Mouse (Mus musculus) embryonic facial prominence, embryonic 15.5 days (tissue): ENCODE measurements around the gene Tdpoz4. TPM values are rescaled to one million over a fixed set of nuclear protein-coding genes. Genes with fewer than 3 reads are reported as not detected.
"Not testable (repeated sequence)": the region's sequence is repeated elsewhere in the genome, so short reads cannot be mapped to it uniquely, and the experiment has no call there.

Experiments used
- ATAC-seq: fragments of 200-750 bp; cut with Nextera tagmentation; 2 replicates; pipeline ENCODE4 v1.8.0; 2017; ENCODE audit warnings: low read depth, moderate TSS enrichment; ENCODE audit not compliant: insufficient number of reproducible peaks, low FRiP score, low TSS enrichment
- H3K27ac ChIP-seq: fragments of 300-500 bp; sonication (generic); replicated peaks from 2 replicates; pipeline ENCODE4 v1.5.1; 2015; ENCODE audit warnings: mild to moderate bottlenecking, inconsistent platforms
- H3K27me3 ChIP-seq: fragments of 300-500 bp; sonication (generic); 2 replicates; pipeline ENCODE4 v1.6.1; 2015; ENCODE audit warnings: inconsistent platforms
- H3K36me3 ChIP-seq: fragments of 300-500 bp; sonication (generic); 2 replicates; pipeline ENCODE4 v1.6.1; 2015; ENCODE audit warnings: mild to moderate bottlenecking, inconsistent platforms
- H3K4me1 ChIP-seq: fragments of 300-500 bp; sonication (generic); 2 replicates; pipeline ENCODE4 v1.6.1; 2015; ENCODE audit warnings: inconsistent platforms
- H3K4me2 ChIP-seq: fragments of 300-500 bp; sonication (generic); replicated peaks from 2 replicates; pipeline ENCODE4 v1.6.1; 2015; ENCODE audit warnings: mild to moderate bottlenecking, inconsistent platforms
- H3K4me3 ChIP-seq: fragments of 300-500 bp; sonication (generic); replicated peaks from 2 replicates; pipeline ENCODE4 v1.5.1; 2015; ENCODE audit warnings: mild to moderate bottlenecking, inconsistent platforms
- H3K9ac ChIP-seq: fragments of 300-500 bp; sonication (generic); 2 replicates; pipeline ENCODE4 v1.6.1; 2015; ENCODE audit warnings: inconsistent platforms
- H3K9me3 ChIP-seq: fragments of 300-500 bp; sonication (generic); replicated peaks from 2 replicates; pipeline ENCODE4 v1.6.1; 2016; ENCODE audit warnings: inconsistent platforms
- WGBS: fragments of 180-500 bp; shearing (Covaris S2); methylation state at CpG from one replicate; pipeline ENCODE4 v1.1.7; 2015; 5-methylcytosine and 5-hydroxymethylcytosine counted together
- polyA plus RNA-seq: library from polyadenylated mRNA; unstranded; fragments of >200 nt; fragmentation: Nextera tagmentation; extraction: Ambion mirVana; gene quantifications from 2 replicates; pipeline ENCODE4 v1.2.1, GENCODE M21; 2015

The Tdpoz4 gene
- not detected in 2 replicates for polyA plus RNA-seq

GRCm38 (mm10) chr3:93796098-93796497 is at the start of gene Tdpoz4:
Gene Tdpoz4 (plus strand): TSS chr3:93796398.
- H3K27ac ChIP-seq, H3K9ac ChIP-seq, H3K9me3 ChIP-seq, H3K27me3 ChIP-seq, H3K4me1 ChIP-seq, H3K36me3 ChIP-seq, ATAC-seq, H3K4me3 ChIP-seq, H3K4me2 ChIP-seq: not testable (repeated sequence)

GRCm38 (mm10) chr3:93754022-93754421 is 42.2 kb upstream of the Tdpoz4 start:
- not testable (repeated sequence) for ATAC-seq, H3K9ac ChIP-seq, H3K9me3 ChIP-seq, H3K27ac ChIP-seq, H3K27me3 ChIP-seq, H3K4me2 ChIP-seq, H3K4me3 ChIP-seq, H3K4me1 ChIP-seq, H3K36me3 ChIP-seq
- 93% methylated on average over 18 of the region's 18 CpGs for WGBS

- 70% methylated on average over 1 of the region's 1 CpGs for WGBS
- ATAC-seq, H3K36me3 ChIP-seq, H3K9me3 ChIP-seq, H3K4me1 ChIP-seq, H3K4me2 ChIP-seq, H3K27me3 ChIP-seq, H3K27ac ChIP-seq, H3K4me3 ChIP-seq, H3K9ac ChIP-seq: not testable (repeated sequence)
Measured at GRCm38 (mm10) chr3:93772700-93773099, 23.5 kb upstream of the Tdpoz4 start, which contains the start of gene Gm5773. Gene Gm5773 (plus strand): TSS chr3:93773000.

- not testable (repeated sequence) for H3K9me3 ChIP-seq, H3K9ac ChIP-seq, H3K4me2 ChIP-seq, ATAC-seq, H3K4me3 ChIP-seq, H3K4me1 ChIP-seq, H3K27me3 ChIP-seq, H3K36me3 ChIP-seq, H3K27ac ChIP-seq
Measured at GRCm38 (mm10) chr3:93813341-93813740, 17.1 kb downstream of the Tdpoz4 start.

- not testable (repeated sequence) for H3K27me3 ChIP-seq, H3K4me1 ChIP-seq, H3K9ac ChIP-seq, H3K36me3 ChIP-seq, ATAC-seq, H3K4me2 ChIP-seq, H3K9me3 ChIP-seq, H3K27ac ChIP-seq, H3K4me3 ChIP-seq
- 79% methylated on average over 1 of the region's 1 CpGs for WGBS
Measured at GRCm38 (mm10) chr3:93825720-93826119, 29.5 kb downstream of the Tdpoz4 start, which contains the start of gene Tdpoz3. Gene Tdpoz3 (plus strand): TSS chr3:93826020.

Other genes starting within 250 kb of the Tdpoz4 start
- 700 and 709 TPM in 2 replicates for gene S100a10, start 241.3 kb upstream of the Tdpoz4 start, polyA plus RNA-seq
- not detected in 2 replicates for gene Tdpoz2, start 143.7 kb upstream of the Tdpoz4 start, polyA plus RNA-seq
- gene Tdpoz1, start 120.1 kb upstream of the Tdpoz4 start, polyA plus RNA-seq = not detected in 2 replicates
- gene Gm37596, start 103.3 kb upstream of the Tdpoz4 start, polyA plus RNA-seq = not detected in 2 replicates
- gene Gm5773, start 23.4 kb upstream of the Tdpoz4 start, polyA plus RNA-seq = not detected in 2 replicates
- gene Tdpoz3, start 29.6 kb downstream of the Tdpoz4 start, polyA plus RNA-seq = not detected in 2 replicates
- not detected in 2 replicates for gene Gm9117, start 147.1 kb downstream of the Tdpoz4 start, polyA plus RNA-seq
- gene Tdpoz5, start 164.9 kb downstream of the Tdpoz4 start, polyA plus RNA-seq = not detected in 2 replicates